Mouse (Mus musculus) liver, adult 2 months (tissue): ENCODE measurements around the gene Maml2.

ENCODE experiments used
- CTCF ChIP-seq: fragments of 200-500 bp; IDR thresholded peaks from 2 replicates; pipeline ENCODE4 v1.5.1; 2011; ENCODE audit warnings: low read depth, low read length, control low read depth
- POLR2A ChIP-seq: fragments of 200-500 bp; IDR thresholded peaks from 2 replicates; pipeline ENCODE4 v1.6.1; 2011; ENCODE audit warnings: low read length, control low read depth; ENCODE audit not compliant: insufficient read depth; ENCODE audit errors: extremely low read depth

GRCm38 (mm10) chr9:13639655-13640054 lies 341.9 kb downstream of the Maml2 start:
- TF ChIP-seq CTCF (no peak), POLR2A (no peak)
